Mouse (Mus musculus): Measurements from ENCODE around the gene Haus7.

DNA sequence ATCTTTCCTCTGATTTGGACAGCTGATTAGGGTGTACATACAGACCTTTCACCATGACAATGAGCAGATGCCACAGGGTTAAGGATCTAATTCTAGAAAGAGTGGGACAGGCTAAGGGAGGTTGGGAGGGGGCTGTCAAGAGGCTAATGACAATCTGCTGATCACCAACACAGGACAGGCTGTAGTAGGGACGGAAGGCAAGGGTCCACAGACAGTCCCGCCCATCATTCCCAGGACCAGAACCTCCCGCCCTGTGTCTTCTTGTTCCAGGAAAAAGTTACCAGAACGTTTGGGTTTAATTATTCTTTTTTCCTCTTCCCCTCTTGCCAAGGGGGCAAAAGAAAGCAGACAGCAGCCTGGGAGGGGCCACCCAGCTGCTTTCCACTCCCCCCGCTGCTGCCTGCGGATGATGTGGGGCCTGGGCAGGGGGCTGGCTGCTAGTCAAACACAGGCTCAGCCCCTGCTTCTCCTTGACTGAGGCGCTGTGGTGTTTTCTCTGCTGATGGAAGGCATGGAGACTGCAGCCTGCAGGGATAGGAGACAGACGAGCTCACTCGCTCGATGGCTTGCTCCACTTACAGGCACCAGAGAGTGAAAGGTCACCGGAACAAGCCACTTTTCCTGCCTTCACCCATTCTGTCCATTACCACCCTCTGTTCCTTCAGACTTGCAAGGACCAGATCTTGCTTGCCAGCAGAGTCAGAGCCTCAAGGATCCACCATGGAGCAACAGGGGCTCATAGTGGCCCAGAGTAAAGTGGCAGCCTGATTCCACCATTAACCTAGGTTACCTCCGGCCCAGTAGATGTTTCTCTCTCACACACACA, 15.7 kb upstream of the Haus7 start:
- no peak for TF ChIP-seq CTCF (IDR thresholded peaks at IDR 0.05; ENCODE audit: insufficient read depth, low read length)
- no peak for TF ChIP-seq POLR2A (IDR thresholded peaks at IDR 0.05; ENCODE audit: borderline replicate concordance, extremely low read depth, low read depth, low read length)

All from lung, adult 2 months (tissue).